Mouse (Mus musculus) ovary, postnatal 36 days (tissue): Measurements from ENCODE around the gene Gm10447.

Source experiments
- DNase-seq: peaks from one replicate; pipeline ENCODE4 v3.0.0; 2022; ENCODE audit warnings: low spot score, mixed read lengths

The Gm10447 gene

DNA sequence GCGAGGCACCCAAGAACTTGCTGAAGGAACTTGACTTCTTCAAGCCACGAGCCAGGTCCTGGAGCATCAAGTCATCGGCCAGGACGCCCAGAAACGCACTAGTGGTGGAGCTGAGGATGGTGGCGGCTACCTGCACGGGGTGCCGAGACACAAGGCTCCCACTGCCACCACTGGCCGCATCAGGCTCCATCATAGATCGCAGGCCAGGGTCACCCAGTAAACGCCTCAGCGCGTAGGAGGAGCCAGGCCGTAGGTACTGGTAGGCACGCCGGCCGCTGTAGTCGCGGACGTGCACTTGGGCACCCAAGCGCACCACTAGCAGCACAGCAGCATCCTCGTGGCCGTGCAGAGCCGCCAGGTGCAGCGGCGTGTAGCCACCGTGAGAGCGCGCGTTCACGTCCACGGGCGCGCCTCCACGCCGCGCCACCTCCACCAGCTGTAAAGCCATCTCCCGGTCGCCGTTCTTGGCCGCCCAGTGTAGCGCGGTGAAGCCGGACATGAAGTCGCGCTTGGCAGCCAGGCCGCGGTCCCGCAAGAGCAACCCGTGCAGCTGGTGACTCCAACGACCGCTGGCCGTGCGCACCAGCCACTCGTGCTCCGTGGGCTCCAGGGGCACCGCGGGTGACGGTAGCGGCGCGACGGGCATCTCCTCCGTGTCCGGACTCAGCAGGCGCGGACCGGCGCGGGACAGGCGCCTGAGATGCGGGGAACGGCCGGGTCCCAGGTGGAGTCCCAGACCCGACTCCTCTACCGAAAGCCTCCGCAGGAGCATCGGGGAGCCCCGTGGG lies 21.7 kb upstream of the Gm10447 start:
- no peak for DNase-seq

DNA sequence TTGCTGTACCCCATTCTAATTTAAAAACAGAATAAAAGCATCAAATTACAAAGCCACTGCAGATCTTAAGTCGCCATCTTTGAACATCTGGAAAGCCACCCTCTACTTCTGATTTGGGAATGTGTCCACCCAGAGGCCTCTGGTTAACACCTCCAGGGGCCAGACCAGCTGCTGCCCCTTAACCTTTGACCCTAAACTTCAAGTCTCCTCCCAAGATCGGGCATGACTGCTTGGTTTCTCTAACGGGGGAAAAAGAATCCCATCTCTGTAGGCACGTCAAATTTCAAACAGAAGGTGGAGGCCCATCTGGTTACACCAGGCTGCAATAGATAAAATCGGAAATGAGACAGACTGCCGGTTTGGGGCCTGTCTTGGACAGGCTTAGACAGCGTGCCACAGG lies 20.9 kb upstream of the Gm10447 start:
- DNase-seq = no peak

DNA sequence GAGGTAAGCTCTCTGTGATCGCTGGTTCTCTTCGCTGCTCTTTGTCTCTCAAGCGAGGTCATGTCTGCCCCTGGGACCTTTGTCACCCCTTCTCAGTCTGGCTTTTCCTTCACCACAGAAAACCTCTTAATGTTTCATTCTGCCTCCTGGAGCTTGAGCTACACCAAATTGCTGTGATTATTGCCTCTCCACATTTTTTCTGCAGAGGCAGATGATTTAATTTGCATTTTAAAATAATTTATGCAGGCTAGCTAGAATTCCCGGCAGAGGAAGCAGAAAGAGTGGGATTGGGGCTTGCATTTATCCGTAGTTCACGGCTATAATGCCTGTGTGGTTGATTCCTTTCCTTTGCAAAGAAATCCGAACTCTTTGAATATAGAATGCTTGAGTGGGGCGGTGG lies 18.7 kb upstream of the Gm10447 start:
- DNase-seq = no peak

DNA sequence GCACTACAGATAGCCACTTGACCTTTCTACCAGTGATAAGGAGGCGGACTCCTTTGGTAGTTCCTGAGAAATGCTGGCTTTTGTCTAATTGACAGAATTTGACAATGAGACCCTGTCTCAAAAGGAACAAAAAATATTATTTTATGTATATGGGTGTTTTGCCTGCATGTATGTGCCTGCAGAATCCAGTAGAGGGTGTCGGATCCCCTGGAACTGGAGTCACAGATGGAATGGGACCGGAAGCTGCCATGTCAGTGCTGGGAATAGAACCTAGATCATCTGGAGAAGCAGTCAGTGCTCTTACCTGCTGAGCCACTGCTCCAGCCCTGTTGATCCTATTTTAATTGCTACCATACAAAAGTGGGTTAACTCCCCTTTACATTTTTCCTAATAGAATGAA lies 15.8 kb upstream of the Gm10447 start:
- DNase-seq = no peak

GRCm38 (mm10) chr11:53469968-53470695 lies 13.2 kb upstream of the Gm10447 start, which contains the start of gene Gm9837:
Gene Gm9837, minus strand, starts transcription at chr11:53470479.
- DNase-seq = peak; percentile 85

- DNase-seq = no peak
Observed at GRCm38 (mm10) chr11:53469294-53469967, 12.5 kb upstream of the Gm10447 start.

DNA sequence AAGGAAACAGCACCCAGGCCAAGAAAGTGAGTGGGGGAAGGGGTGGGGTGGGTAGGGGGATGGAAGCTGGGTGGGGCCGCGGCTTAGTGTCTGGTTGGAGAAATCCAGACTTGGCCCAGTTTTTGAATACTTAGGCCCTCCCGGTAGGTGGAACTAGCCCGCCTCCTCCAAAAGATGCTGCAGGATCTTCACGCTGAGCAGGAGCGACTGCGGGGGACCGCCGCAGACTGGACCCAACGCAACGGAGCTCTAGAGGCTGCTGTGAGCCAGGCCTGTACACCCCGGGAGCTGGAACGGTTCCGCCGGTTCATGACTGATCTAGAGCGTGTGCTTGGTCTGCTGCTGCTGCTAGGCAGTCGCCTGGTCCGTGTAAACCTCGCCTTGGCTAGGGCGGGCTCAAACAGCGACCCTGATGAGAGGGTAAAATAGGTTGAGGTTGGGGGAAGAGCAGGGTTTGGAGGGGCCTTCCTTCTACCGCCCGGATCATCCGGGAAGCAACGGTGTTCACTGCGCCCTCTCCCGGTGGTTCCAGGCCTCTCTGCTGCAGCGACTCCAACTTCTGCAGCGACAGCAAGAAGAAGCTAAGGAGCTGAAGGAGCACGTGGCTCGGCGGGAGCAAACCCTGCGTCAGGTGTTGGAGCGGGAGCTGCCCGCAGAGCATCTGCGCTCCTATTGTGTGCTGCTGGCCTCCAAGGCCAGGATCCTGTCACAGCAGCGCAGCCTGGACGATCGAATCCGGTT lies 9.5 kb upstream of the Gm10447 start:
- DNase-seq = peak; percentile 74

DNA sequence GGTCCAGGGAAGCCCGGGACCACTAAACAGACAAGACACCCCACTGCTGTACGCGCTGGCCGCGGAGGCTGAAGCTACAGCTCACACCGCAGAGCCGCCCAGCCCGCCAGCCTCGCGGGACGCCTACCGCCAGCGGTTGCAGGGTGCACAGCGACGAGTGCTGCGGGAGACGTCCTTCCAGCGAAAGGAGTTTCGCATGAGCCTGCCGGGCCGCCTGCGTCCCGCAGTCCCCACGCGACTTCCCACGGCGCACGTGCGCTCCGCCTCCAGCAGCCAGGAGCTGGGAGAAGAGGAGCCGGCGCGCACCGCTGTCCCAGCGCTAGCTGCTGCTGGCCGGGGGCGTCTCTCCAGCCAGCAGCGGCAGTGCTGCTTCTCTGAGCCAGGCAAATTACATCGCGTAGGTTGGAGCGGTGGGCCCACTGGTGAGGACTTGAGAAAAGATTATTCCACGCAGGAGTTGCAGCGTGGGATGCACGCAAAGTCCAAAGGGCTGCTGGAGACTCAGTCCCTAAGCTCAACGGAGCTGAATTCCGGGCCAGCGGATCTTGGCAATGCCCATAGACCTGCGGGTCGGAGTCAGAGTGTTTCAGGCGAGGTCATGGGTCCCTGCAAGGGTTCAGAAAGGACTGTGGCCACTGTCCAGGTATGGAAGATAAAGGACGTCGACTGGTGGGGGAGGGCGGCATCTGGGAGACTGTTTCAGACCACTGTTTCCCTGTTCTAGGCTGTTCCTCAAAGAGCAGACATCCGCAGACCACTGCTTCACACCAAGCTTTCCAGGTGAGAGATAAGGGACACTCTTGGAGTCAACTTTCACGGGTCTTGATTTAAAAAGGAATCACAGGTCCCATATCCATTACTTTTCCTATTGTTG lies 6.9 kb upstream of the Gm10447 start:
- no peak for DNase-seq

GRCm38 (mm10) chr11:53461727-53462126 lies 4.8 kb upstream of the Gm10447 start:
- no peak for DNase-seq

DNA sequence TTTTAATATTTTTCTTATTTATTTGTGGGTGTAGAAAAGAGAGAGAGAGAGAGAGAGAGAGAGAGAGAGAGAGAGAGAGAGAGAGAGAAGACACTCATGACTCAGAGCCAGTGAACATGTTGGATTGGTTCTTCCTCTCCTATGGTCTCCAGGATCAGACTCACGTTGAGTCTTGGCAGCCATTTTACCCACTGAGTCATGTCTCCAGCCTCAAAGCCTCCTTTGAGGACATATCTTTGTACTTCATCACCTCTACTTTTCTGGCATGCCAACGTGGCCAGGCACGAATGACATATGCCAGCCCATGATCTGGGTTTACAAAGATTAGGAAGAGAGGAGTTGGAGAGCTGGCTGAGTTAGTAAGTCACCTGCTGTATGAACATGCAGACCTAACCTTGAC lies 3.3 kb upstream of the Gm10447 start:
- DNase-seq = no peak

DNA sequence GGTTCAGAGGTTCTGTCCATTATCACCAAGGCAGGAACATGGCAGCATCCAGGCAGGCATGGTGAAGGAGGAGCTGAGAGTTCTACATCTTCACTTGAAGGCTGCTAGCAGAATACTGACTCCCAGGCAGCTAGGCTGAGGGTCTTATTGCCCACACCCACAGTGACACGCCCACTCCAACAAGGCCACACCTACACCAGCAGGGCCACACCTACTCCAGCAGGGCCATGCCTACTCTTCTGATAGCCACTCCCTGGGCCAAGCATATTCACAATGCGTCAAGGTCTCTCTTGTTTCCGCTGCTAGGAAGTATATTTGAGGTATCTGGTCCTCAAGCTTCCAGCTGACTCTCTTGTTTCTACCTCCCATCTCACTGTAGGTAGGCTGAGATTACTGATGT lies 2.1 kb upstream of the Gm10447 start:
- DNase-seq = no peak

DNA sequence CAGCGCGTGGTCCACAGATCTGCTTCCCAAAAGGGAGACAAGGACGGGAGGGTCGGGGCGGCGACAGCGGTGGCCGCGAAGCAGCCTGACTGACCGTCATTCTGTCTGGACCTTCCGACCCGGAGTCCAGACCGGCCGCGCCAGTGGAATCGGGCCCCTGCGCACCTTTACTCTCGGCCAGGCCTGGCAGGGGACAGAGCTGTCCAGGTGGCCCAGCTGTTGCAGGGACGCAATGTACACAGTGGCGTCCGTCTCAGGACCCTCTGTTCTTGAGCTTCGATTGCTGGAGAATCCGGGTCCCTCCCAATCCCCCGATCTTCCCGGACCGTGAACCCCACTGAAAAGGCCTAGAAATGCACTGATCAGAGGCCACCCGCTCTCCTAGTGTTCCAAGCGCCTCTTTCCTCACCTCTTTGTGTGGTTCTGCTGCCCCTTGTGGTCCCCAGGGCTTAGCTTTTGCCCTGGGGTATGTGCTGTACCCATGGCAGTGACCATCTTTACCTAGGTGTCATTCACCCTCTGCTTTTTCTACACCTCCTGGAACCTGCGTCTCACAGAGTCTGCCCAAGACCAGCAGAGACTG lies 553 bp upstream of the Gm10447 start:
- DNase-seq = peak; percentile 31

DNA sequence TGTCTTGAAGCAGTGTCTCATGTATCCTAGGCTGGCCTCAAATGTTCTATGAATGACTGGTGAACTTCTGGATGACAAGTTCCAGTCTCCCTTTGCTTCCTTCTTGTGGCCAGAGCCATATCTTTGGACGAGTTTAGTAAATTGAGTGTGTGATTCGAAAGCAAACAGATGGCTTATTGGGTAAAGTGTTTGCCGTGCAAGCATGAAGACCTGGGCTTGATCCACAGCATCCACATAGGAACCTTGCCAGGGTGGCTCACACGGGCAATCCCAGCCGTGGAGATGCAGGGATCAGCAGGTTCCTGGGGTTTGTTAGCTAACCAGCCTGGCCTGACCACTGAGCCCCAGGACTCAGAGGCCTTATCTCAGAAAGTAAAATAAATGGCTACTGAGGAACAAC lies 3.9 kb downstream of the Gm10447 start:
- no peak for DNase-seq

DNA sequence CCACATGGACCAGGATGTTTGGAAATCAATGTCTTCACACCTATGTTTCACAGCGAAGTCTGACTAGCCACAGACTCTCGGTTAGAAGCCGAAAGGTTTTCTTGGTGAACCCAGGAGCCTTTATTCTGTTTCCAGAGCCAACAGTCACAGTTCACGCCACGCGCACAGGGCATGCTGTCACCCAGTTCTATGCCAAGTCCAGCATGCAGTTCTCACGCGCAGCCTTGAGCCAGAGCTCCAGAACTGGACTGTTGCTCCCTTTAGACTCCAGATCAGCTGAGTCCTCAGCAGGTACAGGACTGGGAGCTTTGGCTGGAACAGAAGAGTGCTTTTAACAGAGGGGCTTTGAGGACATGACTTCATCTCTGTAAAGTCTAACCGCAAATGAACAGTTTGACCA lies 4.5 kb downstream of the Gm10447 start:
- no peak for DNase-seq

- no peak for DNase-seq
Observed at GRCm38 (mm10) chr11:53451361-53451760, 5.5 kb downstream of the Gm10447 start.

GRCm38 (mm10) chr11:53450070-53450705 lies 6.7 kb downstream of the Gm10447 start:
- DNase-seq = no peak

DNA sequence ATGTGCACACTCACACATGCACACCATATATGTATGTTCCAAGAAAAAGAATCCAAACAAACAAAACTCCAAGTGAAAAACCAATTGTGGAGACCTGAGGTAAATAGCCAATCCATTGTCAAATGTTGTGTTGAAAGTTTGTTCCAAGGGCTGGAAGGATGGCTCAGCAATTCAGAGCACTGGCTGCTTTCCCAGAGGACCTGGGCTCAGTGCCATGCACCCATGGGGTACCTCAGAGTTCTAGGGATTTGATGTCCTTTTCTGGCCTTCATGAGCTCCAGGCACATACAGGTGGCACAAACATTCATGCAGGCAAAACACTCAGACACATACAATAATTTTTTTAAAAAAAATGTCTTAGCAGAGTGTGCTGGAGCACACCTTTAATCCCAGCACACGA lies 8.4 kb downstream of the Gm10447 start:
- DNase-seq = peak; percentile 53

GRCm38 (mm10) chr11:53447996-53448395 lies 8.9 kb downstream of the Gm10447 start:
- no peak for DNase-seq

GRCm38 (mm10) chr11:53446183-53446582 lies 10.7 kb downstream of the Gm10447 start:
- DNase-seq = no peak

- DNase-seq = no peak
Observed at GRCm38 (mm10) chr11:53445562-53445961, 11.3 kb downstream of the Gm10447 start.
